Mouse (Mus musculus) granulocyte monocyte progenitor cell, adult 5-6 weeks (primary cell): ENCODE results near the gene Shd. TPM values are rescaled to one million over a fixed set of nuclear protein-coding genes. Genes with fewer than 3 reads are reported as not detected.

Experiments
- ATAC-seq: replicated peaks from 2 replicates; pipeline ENCODE4 v1.8.0; 2016; ENCODE audit warnings: mild to moderate bottlenecking, moderate TSS enrichment, inconsistent platforms; ENCODE audit not compliant: poor library complexity, severe bottlenecking
- total RNA-seq, 2 experiments: library from RNA; stranded (forward) in 1 of 2; stranded (reverse) in 1 of 2; fragments of 200-712, 200-1000 nt in 1 of 2; fragments of >200 nt in 1 of 2; fragmentation: Nextera tagmentation in 1 of 2; gene quantifications; 2 replicates each; pipeline ENCODE4 v1.2.3; 2014 to 2017

Gene Shd
- total RNA-seq, 2 experiments from 2014 or later = 1.6 TPM; not detected in 1

DNA sequence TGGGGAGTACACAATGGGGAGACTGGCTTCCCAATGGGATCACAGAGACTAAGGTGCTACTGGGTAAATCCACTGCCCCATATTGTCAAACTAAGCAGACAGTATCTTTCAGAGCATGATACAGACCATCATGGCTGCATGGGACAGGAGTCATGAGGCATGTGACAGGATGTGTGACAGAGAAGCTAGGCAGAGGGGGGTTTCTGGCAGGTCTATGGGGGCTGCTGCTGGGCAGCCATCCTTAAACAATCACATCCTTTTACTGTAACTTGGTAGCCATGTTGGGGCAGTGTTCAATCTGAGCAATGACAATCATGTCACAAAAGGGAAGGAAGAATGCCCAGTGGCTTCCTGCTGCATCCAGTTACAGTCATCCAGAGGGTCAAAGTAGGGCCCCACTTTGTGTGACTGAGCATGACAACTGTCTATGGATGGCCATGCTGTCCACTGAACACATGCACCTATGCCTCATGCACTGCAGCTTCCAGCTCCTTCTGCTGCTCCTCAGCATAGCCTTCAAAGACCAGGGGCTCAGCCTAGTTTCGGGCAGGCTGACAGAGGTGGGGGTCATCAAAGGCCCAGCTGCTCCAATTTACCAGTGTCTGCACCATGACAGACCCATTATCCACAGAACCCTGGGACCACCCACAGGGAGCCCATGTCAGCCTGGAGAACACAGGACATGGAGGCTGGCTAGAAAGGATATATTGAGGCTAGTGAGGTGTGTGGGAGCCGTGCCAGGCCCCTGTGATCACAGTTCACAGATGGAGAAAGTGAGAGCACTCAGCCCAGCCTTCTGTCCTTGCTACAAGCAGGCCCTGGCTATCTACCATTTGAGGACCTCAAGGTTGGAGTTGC, 52.1 kb downstream of the Shd start:
- no peak for ATAC-seq

DNA sequence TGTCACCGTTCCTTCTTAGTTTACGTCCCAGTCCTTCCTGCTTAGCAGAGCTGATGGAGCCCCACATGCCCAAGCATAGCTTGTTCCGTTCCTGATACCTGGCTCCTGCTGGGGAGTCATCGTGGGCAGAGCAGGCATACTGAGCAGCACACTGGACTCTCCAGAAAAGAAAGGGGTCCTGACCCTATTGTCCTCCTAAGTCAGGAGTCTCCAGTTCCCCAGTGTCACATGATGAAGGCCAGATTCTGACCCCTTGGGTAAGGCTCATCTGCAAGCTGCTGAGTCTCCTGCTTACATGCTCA, 52.7 kb downstream of the Shd start:
- no peak for ATAC-seq

DNA sequence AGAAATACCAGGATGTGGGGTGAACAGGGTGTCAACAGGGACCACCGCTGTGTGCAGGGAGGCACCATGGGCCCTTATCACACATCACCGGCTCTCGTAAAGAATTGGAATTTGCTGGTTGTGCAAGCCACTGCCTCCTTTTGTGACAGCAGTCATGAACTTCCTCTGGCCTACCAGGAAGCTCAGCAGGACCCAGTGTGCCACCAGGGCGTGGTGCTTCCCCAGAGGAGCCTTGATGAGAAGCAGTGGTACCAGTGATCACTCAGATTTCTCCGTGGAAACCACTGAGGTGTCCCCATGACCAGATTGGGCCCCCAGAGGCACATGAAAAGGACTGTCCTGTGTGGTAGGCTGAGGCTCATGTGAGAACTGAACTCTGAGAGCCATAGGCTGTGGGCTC, 53.1 kb downstream of the Shd start:
- ATAC-seq = peak; percentile 69

DNA sequence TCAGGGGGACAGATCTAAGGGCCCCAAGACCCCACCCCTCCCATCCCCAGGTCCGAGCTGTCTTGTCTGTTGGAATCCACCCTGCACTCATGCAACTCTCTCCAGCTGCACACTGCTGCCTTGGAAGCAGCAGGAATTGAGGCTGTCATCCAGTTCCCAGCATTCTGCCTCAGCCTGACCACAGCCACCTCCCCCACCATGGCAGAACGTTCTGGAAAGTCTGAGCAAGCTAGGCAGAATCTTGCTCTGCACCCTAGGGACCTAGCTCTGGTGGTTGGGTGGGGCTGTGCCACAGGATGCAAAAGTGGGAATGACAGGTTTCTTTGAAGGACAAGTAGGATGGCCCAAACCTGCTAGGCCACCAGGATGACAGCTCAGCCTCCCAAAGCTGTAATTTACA, 54.2 kb downstream of the Shd start:
- no peak for ATAC-seq

DNA sequence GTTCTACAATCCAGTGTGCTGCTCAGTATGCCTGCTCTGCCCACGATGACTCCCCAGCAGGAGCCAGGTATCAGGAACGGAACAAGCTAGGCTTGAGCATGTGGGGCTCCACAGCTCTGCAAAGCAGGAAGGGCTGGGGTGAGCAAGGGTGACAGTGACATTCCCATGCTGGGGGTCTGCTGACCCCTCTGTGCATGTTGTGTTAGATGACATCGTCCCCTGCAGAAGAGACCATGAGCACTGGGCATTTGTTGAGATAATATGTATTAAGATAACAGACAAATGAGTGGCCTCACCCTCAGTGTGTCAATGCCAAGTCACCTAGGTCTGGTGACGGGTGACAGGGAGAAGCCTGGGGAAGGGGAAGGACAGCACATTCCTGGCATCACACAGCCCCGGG, 54.7 kb downstream of the Shd start:
- no peak for ATAC-seq

Other genes with a start within 250 kb of the Shd start
- not detected in 2 replicates for gene Adgre4, start 220.5 kb upstream of the Shd start, total RNA-seq (2014; fragmentation: Nextera tagmentation)
- 0.10 and 0.69 TPM in 2 replicates for gene Adgre4, start 220.5 kb upstream of the Shd start, total RNA-seq (2017)
- 11.4 and 11.6 TPM in 2 replicates for gene Zfp119a, start 91.5 kb upstream of the Shd start, total RNA-seq (2014; fragmentation: Nextera tagmentation)
- gene Zfp119a, start 91.5 kb upstream of the Shd start, total RNA-seq (2017) = 3.5 and 5.8 TPM in 2 replicates
- 11.0 and 15.7 TPM in 2 replicates for gene Zfp959, start 78.4 kb upstream of the Shd start, total RNA-seq (2014; fragmentation: Nextera tagmentation)
- 13.2 and 15.8 TPM in 2 replicates for gene Zfp959, start 78.4 kb upstream of the Shd start, total RNA-seq (2017)
- gene Zfp119b, start 21.0 kb upstream of the Shd start, total RNA-seq (2014; fragmentation: Nextera tagmentation) = 2.1 and 5.4 TPM in 2 replicates
- gene Zfp119b, start 21.0 kb upstream of the Shd start, total RNA-seq (2017) = 4.8 and 6.8 TPM in 2 replicates
- 16.8 and 36.8 TPM in 2 replicates for gene Ebi3, start 17.8 kb upstream of the Shd start, total RNA-seq (2014; fragmentation: Nextera tagmentation)
- gene Ebi3, start 17.8 kb upstream of the Shd start, total RNA-seq (2017) = 10.9 and 12.6 TPM in 2 replicates
- gene Yju2, start 11.4 kb upstream of the Shd start, total RNA-seq (2014; fragmentation: Nextera tagmentation) = 15.1 and 15.4 TPM in 2 replicates
- 17.2 and 30.9 TPM in 2 replicates for gene Yju2, start 11.4 kb upstream of the Shd start, total RNA-seq (2017)
- gene Fsd1, start 16.0 kb downstream of the Shd start, total RNA-seq (2014; fragmentation: Nextera tagmentation) = not detected in 2 replicates
- not detected in 2 replicates for gene Fsd1, start 16.0 kb downstream of the Shd start, total RNA-seq (2017)
- gene Stap2, start 35.1 kb downstream of the Shd start, total RNA-seq (2014; fragmentation: Nextera tagmentation) = not detected in 2 replicates
- 0.36 TPM in 1 of 2 replicates, not detected in the other for gene Stap2, start 35.1 kb downstream of the Shd start, total RNA-seq (2017)
- gene Mpnd, start 35.2 kb downstream of the Shd start, total RNA-seq (2014; fragmentation: Nextera tagmentation) = 22.0 and 30.8 TPM in 2 replicates
- gene Mpnd, start 35.2 kb downstream of the Shd start, total RNA-seq (2017) = 45.8 and 62.2 TPM in 2 replicates
- 23.8 and 29.4 TPM in 2 replicates for gene Sh3gl1, start 66.2 kb downstream of the Shd start, total RNA-seq (2014; fragmentation: Nextera tagmentation)
- gene Sh3gl1, start 66.2 kb downstream of the Shd start, total RNA-seq (2017) = 23.0 and 25.3 TPM in 2 replicates
- gene Chaf1a, start 70.0 kb downstream of the Shd start, total RNA-seq (2014; fragmentation: Nextera tagmentation) = 36.0 and 39.4 TPM in 2 replicates
- 32.1 and 36.0 TPM in 2 replicates for gene Chaf1a, start 70.0 kb downstream of the Shd start, total RNA-seq (2017)
- gene Ubxn6, start 104.6 kb downstream of the Shd start, total RNA-seq (2014; fragmentation: Nextera tagmentation) = 15.2 and 21.3 TPM in 2 replicates
- gene Ubxn6, start 104.6 kb downstream of the Shd start, total RNA-seq (2017) = 26.1 and 26.7 TPM in 2 replicates
- gene Hdgfl2, start 109.2 kb downstream of the Shd start, total RNA-seq (2014; fragmentation: Nextera tagmentation) = 70.7 and 83.3 TPM in 2 replicates
- 65.1 and 77.6 TPM in 2 replicates for gene Hdgfl2, start 109.2 kb downstream of the Shd start, total RNA-seq (2017)
- gene Plin4, start 139.3 kb downstream of the Shd start, total RNA-seq (2014; fragmentation: Nextera tagmentation) = not detected in 2 replicates
- not detected in 2 replicates for gene Plin4, start 139.3 kb downstream of the Shd start, total RNA-seq (2017)
- not detected in 2 replicates for gene Plin5, start 147.1 kb downstream of the Shd start, total RNA-seq (2014; fragmentation: Nextera tagmentation)
- 0.09 TPM in 1 of 2 replicates, not detected in the other for gene Plin5, start 147.1 kb downstream of the Shd start, total RNA-seq (2017)
- gene Lrg1, start 151.5 kb downstream of the Shd start, total RNA-seq (2014; fragmentation: Nextera tagmentation) = 0.45 and 0.96 TPM in 2 replicates
- 0.69 and 2.6 TPM in 2 replicates for gene Lrg1, start 151.5 kb downstream of the Shd start, total RNA-seq (2017)
- 4.3 and 5.1 TPM in 2 replicates for gene Sema6b, start 169.9 kb downstream of the Shd start, total RNA-seq (2014; fragmentation: Nextera tagmentation)
- 6.0 and 7.7 TPM in 2 replicates for gene Sema6b, start 169.9 kb downstream of the Shd start, total RNA-seq (2017)
- 1.0 and 1.1 TPM in 2 replicates for gene Tnfaip8l1, start 192.0 kb downstream of the Shd start, total RNA-seq (2014; fragmentation: Nextera tagmentation)
- 2.0 and 2.7 TPM in 2 replicates for gene Tnfaip8l1, start 192.0 kb downstream of the Shd start, total RNA-seq (2017)
- 62.2 and 62.6 TPM in 2 replicates for gene Mydgf, start 213.5 kb downstream of the Shd start, total RNA-seq (2014; fragmentation: Nextera tagmentation)
- 51.1 and 54.4 TPM in 2 replicates for gene Mydgf, start 213.5 kb downstream of the Shd start, total RNA-seq (2017)
- gene Dpp9, start 248.4 kb downstream of the Shd start, total RNA-seq (2014; fragmentation: Nextera tagmentation) = 39.7 and 46.0 TPM in 2 replicates
- gene Dpp9, start 248.4 kb downstream of the Shd start, total RNA-seq (2017) = 14.0 and 19.6 TPM in 2 replicates